Mouse (Mus musculus) embryonic fibroblast, embryonic 13.5 days (primary cell): ENCODE data around the gene Mansc1. TPM values are rescaled to one million over a fixed set of nuclear protein-coding genes. Genes with fewer than 3 reads are reported as not detected.

Experiments
- H3K27ac ChIP-seq: 2 replicates; pipeline ENCODE4 v1.5.1; 2012; ENCODE audit warnings: low read length, control low read depth, inconsistent platforms; ENCODE audit not compliant: insufficient read depth
- H3K4me1 ChIP-seq: 2 replicates; pipeline ENCODE4 v1.6.1; 2011; ENCODE audit warnings: low read length; ENCODE audit not compliant: control insufficient read depth, insufficient read depth
- H3K4me3 ChIP-seq: 2 replicates; pipeline ENCODE4 v1.5.1; 2011; ENCODE audit warnings: mild to moderate bottlenecking, control low read depth, low read length; ENCODE audit not compliant: insufficient read depth
- CTCF ChIP-seq: IDR thresholded peaks from 2 replicates; pipeline ENCODE4 v1.5.1; 2011; ENCODE audit warnings: mild to moderate bottlenecking, control low read depth, low read length, moderate library complexity, borderline replicate concordance; ENCODE audit not compliant: insufficient read depth
- POLR2A ChIP-seq: IDR thresholded peaks from 2 replicates; pipeline ENCODE4 v1.6.1; 2011; ENCODE audit warnings: low read depth, mild to moderate bottlenecking, control low read depth, low read length, moderate library complexity
- polyA plus RNA-seq: library from polyadenylated mRNA; stranded (reverse); fragments of >200 nt; gene quantifications from 2 replicates; pipeline ENCODE4 v1.2.4, GENCODE M21; 2011; ENCODE audit warnings: low read depth; ENCODE audit not compliant: missing spikeins, insufficient read length

Gene Mansc1
- polyA plus RNA-seq, 1 experiment = 3.2 TPM

DNA sequence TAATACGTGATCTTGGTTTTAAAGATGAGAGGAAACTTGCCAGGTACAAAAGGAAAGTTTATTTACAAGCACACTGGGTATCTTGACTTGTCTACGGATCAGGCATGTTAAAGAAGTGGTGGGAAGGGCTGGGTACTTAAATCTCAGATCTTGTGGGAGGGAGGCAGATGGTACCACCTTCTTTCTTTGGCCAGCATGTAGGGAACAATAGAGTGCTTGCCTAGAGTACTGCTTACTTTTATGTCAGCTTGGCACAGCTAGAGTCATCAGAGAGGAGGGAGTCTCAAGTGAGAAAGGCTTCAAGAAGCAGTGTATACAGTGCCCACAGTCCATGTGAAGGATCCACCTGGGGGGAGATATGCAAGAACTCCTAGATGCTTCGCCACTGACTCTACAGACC, 27.1 kb downstream of the Mansc1 start:
- peaks cover 7% of the 10 kb centered on the region for H3K4me1 ChIP-seq
- H3K4me3 ChIP-seq = no peak overlapping the region

DNA sequence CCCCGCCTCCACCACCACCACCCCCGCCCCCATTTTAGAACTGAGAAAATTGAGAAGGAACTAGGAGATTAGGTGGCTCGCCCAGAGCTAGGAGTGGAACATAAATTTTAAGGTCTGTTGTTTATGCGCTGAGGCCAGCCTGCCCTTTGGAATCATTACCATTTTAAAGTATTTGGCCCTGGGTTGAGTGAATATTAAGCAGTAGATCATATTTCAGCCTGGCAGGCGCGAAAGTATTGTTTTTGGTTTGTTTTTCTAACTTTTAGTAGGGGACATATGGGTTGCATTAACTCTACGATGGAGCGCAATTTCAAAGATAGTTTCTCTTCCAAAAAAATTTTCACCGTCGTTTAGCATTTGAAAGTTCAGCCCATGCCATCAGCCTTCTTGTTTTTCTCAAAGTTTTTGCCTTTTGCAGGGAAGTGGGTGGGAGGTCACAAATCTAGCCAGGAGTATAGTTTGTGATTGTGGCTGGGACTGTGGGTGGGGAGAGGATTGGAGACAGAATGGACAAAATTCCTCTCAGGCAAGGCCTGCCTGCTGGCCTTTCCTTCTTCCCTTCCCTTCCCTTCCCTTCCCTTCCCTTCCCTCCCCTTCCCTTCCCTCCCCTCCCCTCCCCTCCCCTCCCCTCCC, 29.8 kb downstream of the Mansc1 start:
- H3K4me3 ChIP-seq = no peak overlapping the region
- peak overlapping the region; percentile 57 for H3K27ac ChIP-seq
- TF ChIP-seq CTCF = no peak
- TF ChIP-seq POLR2A = no peak
- H3K4me1 ChIP-seq = peaks cover 7% of the 10 kb centered on the region

More for the DNA sequence above, 27.1 kb downstream of the Mansc1 start:
- TF ChIP-seq CTCF (no peak), POLR2A (no peak)
- H3K27ac ChIP-seq = no peak overlapping the region

DNA sequence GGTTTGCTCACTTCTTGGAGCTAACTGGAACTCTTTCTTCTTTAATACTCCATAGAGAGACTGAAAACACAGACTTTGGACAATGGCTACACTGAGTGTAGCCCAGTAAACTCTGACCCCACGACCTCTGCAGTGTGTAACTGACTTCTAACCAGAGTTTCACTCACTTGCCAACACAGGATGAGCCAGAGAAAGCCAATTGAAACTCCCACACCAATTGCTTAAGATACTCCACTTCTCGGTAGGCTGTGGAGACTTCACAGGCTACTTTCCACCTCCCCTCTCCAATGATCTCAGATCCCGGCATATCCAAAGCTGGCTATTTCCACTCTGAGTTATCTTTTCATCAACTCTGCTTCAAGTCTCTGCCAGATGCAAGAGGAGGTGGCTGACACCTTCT, 30.5 kb downstream of the Mansc1 start:
- H3K27ac ChIP-seq = peak overlapping the region; percentile 89
- no peak for TF ChIP-seq POLR2A
- no peak for TF ChIP-seq CTCF
- H3K4me1 ChIP-seq = peaks cover 7% of the 10 kb centered on the region
- H3K4me3 ChIP-seq = no peak overlapping the region

DNA sequence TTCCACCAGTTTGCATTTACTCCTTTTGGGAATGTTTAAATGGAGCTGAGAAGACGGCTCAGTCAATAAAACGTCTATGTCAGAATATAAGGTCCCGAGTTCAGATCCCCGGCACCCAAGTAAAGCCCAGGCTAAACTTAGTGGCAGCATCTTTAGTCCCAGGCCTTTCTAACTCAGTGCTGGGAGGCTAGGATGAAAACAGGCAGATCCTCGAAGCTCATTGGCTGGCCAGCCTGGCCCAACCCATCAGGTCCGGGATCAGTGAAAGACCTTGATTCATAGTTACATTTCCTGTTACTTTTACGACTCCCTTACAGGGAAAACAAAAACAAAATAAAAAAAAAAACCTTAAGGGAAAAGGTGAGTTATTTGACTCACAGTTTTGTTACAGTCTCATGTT, 31.2 kb downstream of the Mansc1 start:
- Histone ChIP-seq H3K4me1 (peaks cover 7% of the 10 kb centered on the region), H3K27ac (no peak overlapping the region), H3K4me3 (no peak overlapping the region)
- TF ChIP-seq CTCF (no peak), POLR2A (no peak)

DNA sequence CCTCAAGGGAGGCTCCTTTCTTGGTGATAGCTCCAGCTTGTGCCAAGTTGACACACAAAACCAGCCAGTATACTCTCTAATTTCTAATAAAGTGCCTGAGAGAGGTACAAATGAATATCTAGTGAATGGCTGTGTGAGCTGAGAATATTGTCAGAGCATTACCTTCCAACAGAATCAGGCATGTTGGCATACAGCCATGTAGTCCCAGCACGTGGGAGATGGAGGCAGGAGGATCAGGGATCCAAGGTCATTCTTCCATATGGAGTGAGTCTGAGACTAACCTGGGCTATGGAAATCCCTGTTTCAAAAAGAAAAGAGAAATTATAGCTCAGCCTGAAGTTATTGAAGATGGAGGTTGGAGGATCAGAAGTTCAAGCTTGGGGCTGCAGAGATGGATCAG, 33.0 kb downstream of the Mansc1 start:
- no peak overlapping the region for H3K27ac ChIP-seq
- no peak for TF ChIP-seq CTCF
- no peak for TF ChIP-seq POLR2A
- H3K4me1 ChIP-seq = peaks cover 7% of the 10 kb centered on the region
- H3K4me3 ChIP-seq = no peak overlapping the region

DNA sequence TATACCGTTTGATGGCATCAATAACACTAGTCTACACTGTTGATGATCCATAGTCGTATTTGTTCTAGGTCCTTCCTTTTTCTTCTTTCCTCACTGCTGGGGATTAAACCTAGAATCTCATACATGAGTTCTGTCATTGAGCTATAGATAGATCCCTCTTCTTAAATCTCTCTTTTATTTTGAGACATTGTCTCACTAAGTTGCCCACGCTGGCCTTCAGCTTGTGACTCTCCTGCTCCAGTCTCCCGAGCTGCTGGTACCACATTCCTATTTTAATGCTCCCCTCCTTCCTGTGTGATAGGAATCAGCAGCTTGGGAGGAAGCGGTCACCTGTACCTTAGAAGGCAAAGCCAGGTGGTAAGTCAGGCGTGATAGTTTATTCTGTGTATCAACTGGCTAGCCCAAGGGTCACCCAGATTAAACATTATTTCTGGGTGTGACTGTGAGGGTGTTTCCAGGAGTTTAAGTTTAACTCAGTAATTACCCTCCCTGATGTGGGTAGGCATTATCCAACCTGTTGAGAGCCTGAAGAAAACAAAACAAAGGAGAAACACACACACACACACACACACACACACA, 34.5 kb downstream of the Mansc1 start:
- peaks cover 7% of the 10 kb centered on the region for H3K4me1 ChIP-seq
- H3K4me3 ChIP-seq = no peak overlapping the region
- TF ChIP-seq CTCF (no peak), POLR2A (no peak)
- no peak overlapping the region for H3K27ac ChIP-seq

DNA sequence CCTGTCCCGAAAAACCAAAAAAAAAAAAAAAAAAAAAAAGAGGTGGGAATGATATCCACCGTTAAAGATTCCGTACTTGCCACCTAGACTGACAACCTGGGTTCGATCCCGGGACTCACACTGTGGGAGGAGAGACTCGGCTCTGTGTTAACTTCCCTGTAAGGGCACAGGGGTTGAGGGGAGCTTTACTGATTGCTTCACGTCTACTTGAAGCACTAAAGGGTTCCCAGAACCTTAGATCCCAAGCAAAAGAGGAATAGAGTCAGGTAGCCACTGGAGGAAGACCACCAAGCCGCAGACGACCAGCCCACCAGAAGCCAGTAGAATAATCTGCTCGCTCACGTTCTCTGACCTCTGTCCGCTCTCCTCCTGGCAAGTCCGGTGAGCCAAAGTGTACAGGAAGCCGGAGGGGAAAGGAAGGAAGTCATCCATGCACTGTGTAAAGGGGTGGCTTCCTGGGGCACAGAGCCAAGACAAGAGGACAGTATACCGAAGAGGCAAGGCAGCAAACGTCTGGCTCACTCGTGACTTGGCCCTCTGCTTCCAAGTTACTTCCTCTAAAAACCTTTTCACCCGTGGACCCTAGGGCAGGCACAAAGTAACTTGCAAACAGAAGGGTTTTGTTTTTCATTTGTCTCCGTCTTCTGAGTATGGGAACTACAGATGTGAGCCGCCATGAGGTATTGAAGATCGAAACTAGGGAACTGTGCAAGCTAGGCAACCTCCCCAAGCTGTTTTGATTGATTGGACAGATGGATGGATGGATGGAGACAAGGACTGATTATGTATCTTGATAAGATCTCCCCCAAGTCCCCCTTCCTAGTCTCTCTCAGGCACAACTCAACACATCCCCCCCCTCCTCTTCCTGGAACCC, 37.5 kb downstream of the Mansc1 start:
- H3K4me3 ChIP-seq = no peak overlapping the region
- no peak overlapping the region for H3K27ac ChIP-seq
- TF ChIP-seq POLR2A = no peak
- no peak for TF ChIP-seq CTCF
- H3K4me1 ChIP-seq = no peaks in the 10 kb centered on the region

DNA sequence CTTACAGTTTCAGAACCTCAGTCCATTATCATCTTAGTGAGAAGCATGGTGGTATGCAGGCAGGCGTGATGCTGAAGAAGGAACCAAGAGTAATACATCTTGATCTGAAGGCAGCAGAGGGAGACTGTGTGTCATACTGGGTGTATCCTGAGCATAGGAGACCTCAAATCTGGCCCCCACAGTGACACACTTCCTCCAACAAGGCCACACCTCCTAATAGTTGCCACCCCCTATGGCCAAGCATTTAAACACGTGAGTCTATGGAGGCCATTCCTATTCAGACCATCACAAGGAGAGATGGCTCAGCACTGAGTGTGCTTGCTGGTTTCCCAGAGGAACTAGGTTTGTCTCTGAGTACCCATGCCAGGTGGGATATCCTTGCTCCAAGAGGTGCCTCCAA, 40.7 kb downstream of the Mansc1 start:
- Histone ChIP-seq H3K4me1 (no peaks in the 10 kb centered on the region), H3K4me3 (no peak overlapping the region), H3K27ac (no peak overlapping the region)
- TF ChIP-seq POLR2A = no peak
- TF ChIP-seq CTCF = no peak

DNA sequence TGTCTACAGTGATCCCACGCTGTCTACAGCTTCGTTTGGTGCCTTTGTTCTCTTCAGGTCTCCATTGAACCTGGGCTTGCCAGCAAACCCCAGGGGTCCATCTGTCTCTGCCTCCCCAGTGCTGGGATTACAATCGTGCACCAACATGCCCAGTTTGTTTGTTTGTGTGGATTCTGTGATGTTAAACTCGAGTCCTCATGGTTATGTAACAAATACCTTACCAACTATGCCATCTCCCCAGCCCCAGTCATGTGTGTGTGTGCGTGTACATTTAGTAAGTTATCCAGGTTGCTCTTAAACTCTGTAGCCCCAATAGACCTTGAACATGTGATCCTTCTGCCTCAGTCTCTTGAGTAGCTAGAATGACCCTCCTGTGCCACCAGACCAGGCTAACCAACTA, 46.0 kb downstream of the Mansc1 start:
- TF ChIP-seq POLR2A (no peak), CTCF (no peak)
- Histone ChIP-seq H3K4me1 (no peaks in the 10 kb centered on the region), H3K27ac (no peak overlapping the region), H3K4me3 (no peak overlapping the region)

DNA sequence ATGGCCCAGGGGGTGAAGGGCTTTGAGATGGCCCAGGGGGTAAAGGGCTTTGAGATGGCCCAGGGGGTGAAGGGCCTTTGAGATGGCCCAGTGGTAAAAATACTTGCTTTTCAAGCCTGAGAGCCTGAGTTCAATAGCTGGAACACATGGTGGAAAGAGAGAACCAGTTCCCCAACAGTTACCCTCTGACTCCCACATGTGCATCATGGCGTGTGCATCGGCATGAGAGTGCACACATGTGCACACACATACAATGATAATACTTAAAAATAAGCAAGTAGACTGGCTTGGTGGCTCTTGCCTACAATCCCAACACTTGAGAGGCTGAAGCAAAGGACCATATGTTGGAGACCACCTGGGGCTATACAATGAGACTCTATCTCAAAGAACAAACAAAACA, 47.7 kb downstream of the Mansc1 start:
- TF ChIP-seq CTCF = no peak

More for the DNA sequence above, 47.7 kb downstream of the Mansc1 start:
- no peaks in the 10 kb centered on the region for H3K4me1 ChIP-seq
- H3K27ac ChIP-seq = no peak overlapping the region
- no peak overlapping the region for H3K4me3 ChIP-seq
